Mouse (Mus musculus) forebrain, embryonic 15.5 days (tissue): ENCODE results near the gene Tmem108. TPM values are rescaled to one million over a fixed set of nuclear protein-coding genes. Genes with fewer than 3 reads are reported as not detected.
A peak's percentile ranks its signal among the peaks of the same experiment; 100 is the strongest.

Experiments
- ATAC-seq: fragments of 200-750 bp; cut with Nextera tagmentation; replicated peaks from 2 replicates; pipeline ENCODE4 v1.8.0; 2017; ENCODE audit warnings: mild to moderate bottlenecking, moderate TSS enrichment, moderate library complexity
- H3K27ac ChIP-seq: fragments of 300-500 bp; sonication (generic); replicated peaks from 2 replicates; pipeline ENCODE4 v1.5.1; 2015; ENCODE audit warnings: mild to moderate bottlenecking, inconsistent platforms
- H3K27me3 ChIP-seq: fragments of 300-500 bp; sonication (generic); 2 replicates; pipeline ENCODE4 v1.6.1; 2015; ENCODE audit warnings: inconsistent platforms
- H3K36me3 ChIP-seq: fragments of 300-500 bp; sonication (generic); 2 replicates; pipeline ENCODE4 v1.6.1; 2015; ENCODE audit warnings: mild to moderate bottlenecking, inconsistent platforms
- H3K4me1 ChIP-seq: fragments of 300-500 bp; sonication (generic); 2 replicates; pipeline ENCODE4 v1.6.1; 2015; ENCODE audit warnings: inconsistent platforms
- H3K4me2 ChIP-seq: fragments of 300-500 bp; sonication (generic); replicated peaks from 2 replicates; pipeline ENCODE4 v1.6.1; 2015; ENCODE audit warnings: mild to moderate bottlenecking, inconsistent platforms
- H3K4me3 ChIP-seq: fragments of 300-500 bp; sonication (generic); 2 replicates; pipeline ENCODE4 v1.5.1; 2015; ENCODE audit warnings: mild to moderate bottlenecking, inconsistent platforms
- H3K9ac ChIP-seq: fragments of 300-500 bp; sonication (generic); replicated peaks from 2 replicates; pipeline ENCODE4 v1.6.1; 2015; ENCODE audit warnings: mild to moderate bottlenecking, inconsistent platforms
- H3K9me3 ChIP-seq: fragments of 300-500 bp; sonication (generic); 2 replicates; pipeline ENCODE4 v1.6.1; 2016; ENCODE audit warnings: inconsistent platforms
- WGBS: fragments of 180-500 bp; shearing (Covaris S2); methylation state at CpG from one replicate; pipeline ENCODE4 v1.1.7; 2015; ENCODE audit warnings: mixed read lengths; 5-methylcytosine and 5-hydroxymethylcytosine counted together
- polyA plus RNA-seq: library from polyadenylated mRNA; unstranded; fragments of >200 nt; fragmentation: Nextera tagmentation; extraction: Ambion mirVana; gene quantifications from 2 replicates; pipeline ENCODE4 v1.2.1, GENCODE M21; 2015

Gene Tmem108
- polyA plus RNA-seq, 1 experiment from 2014 or later, result 78.0 TPM

DNA sequence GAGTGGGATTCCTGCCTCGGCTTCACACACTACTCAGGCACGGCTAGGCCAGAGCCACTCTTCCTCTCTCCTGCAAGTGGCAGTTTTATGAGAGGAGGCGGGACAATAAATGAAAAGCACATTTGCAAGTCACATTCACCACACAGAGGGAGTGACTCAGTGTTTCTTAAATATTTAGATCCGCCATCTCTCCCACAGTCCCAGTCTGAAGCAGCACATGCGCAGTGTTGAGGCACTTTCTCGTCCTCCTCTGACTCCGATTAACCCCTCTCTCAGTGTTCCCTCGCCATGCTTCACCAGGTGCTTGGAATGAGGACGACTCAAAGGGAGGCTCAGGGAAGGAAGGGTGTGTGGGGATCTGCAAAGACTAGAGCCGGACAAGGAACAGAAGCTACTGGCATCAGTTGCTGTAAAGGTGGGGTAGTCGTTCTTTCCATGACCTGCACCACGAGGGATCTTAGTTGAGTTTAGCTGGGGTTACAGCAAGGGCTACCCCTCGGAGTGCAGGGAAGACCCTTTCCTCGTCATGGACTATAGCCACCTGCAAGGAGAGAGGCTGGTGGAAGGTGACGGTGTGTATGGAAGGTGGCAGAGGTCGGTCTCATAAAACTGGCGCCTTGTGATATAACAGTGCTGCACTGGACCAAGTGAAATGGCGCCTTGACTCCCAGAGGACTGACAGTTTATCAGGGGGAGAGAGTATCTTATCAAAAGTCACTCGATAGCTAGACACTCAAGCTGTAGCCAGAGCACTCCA, 137.9 kb downstream of the Tmem108 start:
- no peak overlapping the region for H3K9ac ChIP-seq
- ATAC-seq, result 0 out of 2 replicates have a peak, but pooled peaks have one; percentile 7
- no peak overlapping the region for H3K4me3 ChIP-seq
- H3K9me3 ChIP-seq, result no peaks in the 10 kb centered on the region
- H3K4me2 ChIP-seq, result no peak overlapping the region
- 0 out of 2 replicates have a peak overlapping the region, but pooled peaks have one; percentile 13 for H3K27ac ChIP-seq
- H3K27me3 ChIP-seq, result no peaks in the 10 kb centered on the region
- 80% methylated on average over 19 of the region's 19 CpGs for WGBS
- no peaks in the 10 kb centered on the region for H3K36me3 ChIP-seq
- H3K4me1 ChIP-seq, result peaks cover 15% of the 10 kb centered on the region

DNA sequence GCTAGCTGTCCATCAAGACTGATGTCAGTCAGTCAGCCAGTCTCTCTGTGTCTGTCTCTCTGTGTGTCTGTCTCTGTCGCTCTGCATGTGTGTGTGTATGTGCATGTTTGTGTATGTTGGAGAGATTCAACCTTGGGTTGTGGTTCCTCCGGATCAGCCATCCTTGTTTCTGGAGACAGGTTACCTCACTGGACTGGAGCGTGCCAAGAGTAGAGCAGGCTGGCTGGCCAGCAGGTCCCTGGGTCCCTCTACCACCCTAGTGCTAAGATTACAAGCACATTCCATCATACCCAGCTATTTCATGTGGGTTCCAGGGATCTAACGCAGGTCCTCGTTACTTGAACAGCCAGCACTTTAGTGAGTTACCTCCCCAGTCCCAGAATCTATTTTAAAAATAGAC, 138.6 kb downstream of the Tmem108 start:
- Histone ChIP-seq H3K4me2 (no peak overlapping the region), H3K4me3 (no peak overlapping the region), H3K9ac (no peak overlapping the region), H3K36me3 (no peaks in the 10 kb centered on the region), H3K4me1 (peaks cover 9% of the 10 kb centered on the region; the same call in 1 of the 2 replicates), H3K27me3 (no peaks in the 10 kb centered on the region), H3K27ac (no peak overlapping the region), H3K9me3 (no peaks in the 10 kb centered on the region)
- ATAC-seq, result no peak
- 88% methylated on average over 5 of the region's 5 CpGs for WGBS

DNA sequence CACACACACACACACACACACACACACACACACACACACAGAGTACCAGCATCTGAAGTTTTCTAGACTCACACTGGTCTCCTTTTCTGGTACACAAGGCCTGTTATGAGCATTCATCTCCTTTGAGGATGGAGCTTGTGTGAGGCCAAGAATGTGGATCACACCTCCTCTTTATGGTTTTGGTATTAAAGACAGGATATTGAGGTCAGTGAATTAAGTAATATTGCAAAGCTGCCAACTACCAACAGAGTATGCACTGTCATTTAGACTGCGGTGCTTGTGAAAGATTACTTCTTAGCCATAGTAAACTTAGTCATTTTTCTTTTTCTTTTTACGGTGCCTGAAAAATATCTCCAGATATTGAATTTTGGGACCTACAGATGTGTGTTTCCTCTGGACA, 139.8 kb downstream of the Tmem108 start:
- H3K27ac ChIP-seq, result no peak overlapping the region
- H3K4me1 ChIP-seq, result 0 out of 2 replicates have a peak, but pooled peaks cover 5% of the 10 kb centered on the region
- ATAC-seq, result no peak
- no peaks in the 10 kb centered on the region for H3K27me3 ChIP-seq
- H3K9me3 ChIP-seq, result no peaks in the 10 kb centered on the region
- 94% methylated on average over 2 of the region's 2 CpGs for WGBS
- no peaks in the 10 kb centered on the region for H3K36me3 ChIP-seq
- H3K4me3 ChIP-seq, result no peak overlapping the region
- H3K9ac ChIP-seq, result no peak overlapping the region
- no peak overlapping the region for H3K4me2 ChIP-seq

DNA sequence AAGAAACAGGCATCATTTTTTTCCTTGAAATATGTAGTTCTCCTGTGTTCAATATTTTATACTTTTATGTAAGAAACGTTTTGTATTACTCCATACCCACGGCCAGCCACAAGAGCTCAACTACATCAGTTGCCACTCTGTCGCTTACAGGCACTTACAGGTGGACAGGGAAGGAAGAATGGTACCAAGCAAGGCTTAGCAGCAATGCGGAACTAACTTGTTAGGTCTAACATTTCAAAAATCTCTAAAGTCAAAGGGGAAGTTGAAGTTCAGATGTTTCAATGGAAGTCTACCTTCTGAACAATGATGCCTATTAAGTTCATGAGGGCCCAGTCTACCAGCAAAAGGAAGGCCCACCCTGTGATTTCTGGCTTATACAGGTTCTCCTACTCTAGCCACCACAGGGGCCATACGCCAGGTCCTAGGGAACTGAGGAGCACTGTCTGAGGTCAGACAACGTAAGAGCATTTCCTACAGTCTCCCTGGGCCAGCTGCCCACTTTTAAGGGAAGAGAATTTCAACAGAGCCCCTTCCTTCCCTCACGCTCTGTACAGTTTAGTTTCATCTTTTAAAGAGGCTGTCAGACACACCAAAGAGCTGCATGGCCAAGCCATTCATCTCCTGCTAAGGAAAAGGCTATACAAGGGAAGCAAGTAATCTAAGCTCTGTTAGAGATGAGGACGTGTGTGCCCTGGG, 141.0 kb downstream of the Tmem108 start:
- Histone ChIP-seq H3K9ac (no peak overlapping the region), H3K4me1 (0 out of 2 replicates have a peak, but pooled peaks cover 5% of the 10 kb centered on the region), H3K27ac (no peak overlapping the region), H3K9me3 (no peaks in the 10 kb centered on the region), H3K27me3 (no peaks in the 10 kb centered on the region), H3K4me2 (no peak overlapping the region), H3K36me3 (peaks cover 4% of the 10 kb centered on the region; the same call in 1 of the 2 replicates), H3K4me3 (no peak overlapping the region)
- no peak for ATAC-seq
- WGBS, result 92% methylated on average over 8 of the region's 8 CpGs

DNA sequence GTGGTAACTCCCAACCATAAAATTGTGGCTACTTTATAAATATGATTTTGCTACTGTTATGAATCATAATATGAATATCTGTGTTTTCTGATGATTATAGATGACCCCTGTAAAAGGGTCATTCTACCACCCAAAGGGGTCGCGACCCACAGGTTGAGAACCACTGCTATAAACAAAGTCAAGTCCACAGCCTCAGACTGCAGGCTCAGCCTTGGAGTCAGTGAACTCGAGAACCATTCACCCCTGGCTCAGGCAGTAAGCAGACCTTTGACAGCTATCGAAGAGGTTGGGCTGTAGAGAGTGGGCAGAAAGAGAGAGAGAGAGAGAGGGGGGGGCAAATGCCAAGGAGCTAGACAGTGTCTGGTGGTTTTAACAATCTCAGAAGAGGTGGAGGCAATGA, 147.4 kb downstream of the Tmem108 start:
- WGBS, result 91% methylated on average over 4 of the region's 4 CpGs
- H3K27me3 ChIP-seq, result no peaks in the 10 kb centered on the region

DNA sequence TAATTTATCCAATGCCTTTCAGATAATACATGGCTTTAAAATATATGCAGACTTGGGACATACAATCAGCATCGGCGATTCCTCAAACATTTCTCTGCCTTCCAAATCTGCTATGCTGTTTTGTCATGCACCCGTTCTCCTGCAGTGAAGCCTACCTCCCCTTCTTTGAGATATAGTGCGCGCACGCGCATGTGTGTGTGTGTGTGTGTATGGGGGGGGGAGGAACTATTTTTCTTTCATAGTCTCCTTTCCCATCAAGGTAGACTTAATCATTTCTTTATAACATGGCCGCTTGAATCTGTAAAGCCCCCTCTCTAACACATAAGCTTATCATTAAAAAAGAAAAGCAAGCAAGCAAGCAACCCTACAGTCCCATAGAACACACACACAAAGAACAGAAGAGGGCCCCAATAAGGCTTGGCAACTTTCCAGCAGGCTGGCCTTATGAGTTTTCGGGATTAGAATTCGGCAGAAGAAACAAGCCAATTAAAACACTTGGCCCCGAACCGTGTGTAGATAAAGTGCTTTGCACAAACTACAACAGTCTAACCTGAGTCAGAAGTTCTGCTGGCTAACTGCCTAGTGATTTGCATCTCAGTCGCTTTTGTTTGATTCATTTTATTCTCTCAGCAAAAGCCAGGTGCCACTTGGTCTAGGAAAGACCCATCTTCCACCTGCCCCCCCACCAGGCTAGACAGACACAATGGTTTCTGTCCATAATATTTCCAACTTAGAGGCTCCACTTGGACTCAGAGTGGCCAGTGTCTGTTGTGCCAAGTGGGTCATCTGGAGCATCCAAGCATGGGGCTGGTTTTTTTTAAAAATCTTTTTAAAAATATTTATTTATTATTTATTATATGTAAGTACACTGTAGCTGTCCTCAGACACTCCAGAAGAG, 153.2 kb downstream of the Tmem108 start:
- Histone ChIP-seq H3K4me1 (peaks cover 21% of the 10 kb centered on the region), H3K27me3 (no peaks in the 10 kb centered on the region), H3K4me2 (no peak overlapping the region), H3K36me3 (0 out of 2 replicates have a peak, but pooled peaks cover 3% of the 10 kb centered on the region), H3K9me3 (peaks cover 6% of the 10 kb centered on the region), H3K4me3 (no peak overlapping the region), H3K27ac (peak overlapping the region; percentile 46), H3K9ac (no peak overlapping the region)
- WGBS, result 17% methylated on average over 13 of the region's 13 CpGs
- peak; percentile 79 for ATAC-seq

More for the DNA sequence above, 147.4 kb downstream of the Tmem108 start:
- Histone ChIP-seq H3K4me3 (no peak overlapping the region), H3K9me3 (peaks cover 6% of the 10 kb centered on the region), H3K9ac (no peak overlapping the region), H3K27ac (no peak overlapping the region), H3K4me2 (no peak overlapping the region), H3K36me3 (peaks cover 8% of the 10 kb centered on the region; the same call in 1 of the 2 replicates), H3K4me1 (no peaks in the 10 kb centered on the region)
- no peak for ATAC-seq

DNA sequence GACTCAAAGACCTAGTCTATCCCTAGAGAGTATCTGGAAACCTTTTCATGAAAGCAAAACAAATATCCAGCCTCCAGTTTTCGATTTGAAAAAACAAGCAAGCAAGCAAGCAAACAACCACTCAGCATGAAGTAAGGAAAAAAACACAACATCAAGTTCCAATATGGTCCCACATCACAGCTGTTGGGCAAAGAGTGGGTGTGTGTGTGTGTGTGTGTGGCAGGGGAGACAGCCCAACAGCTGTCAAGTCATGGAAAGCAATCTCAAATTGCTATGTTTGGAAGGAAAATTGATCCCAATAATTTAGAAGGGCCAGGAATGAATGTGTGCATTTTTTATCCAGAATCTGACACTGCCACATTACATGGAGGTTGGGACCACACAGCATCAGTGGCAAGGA, 155.6 kb downstream of the Tmem108 start:
- no peak overlapping the region for H3K9ac ChIP-seq
- 75% methylated on average over 1 of the region's 1 CpGs for WGBS
- no peaks in the 10 kb centered on the region for H3K9me3 ChIP-seq
- H3K4me3 ChIP-seq, result no peak overlapping the region
- 0 out of 2 replicates have a peak, but pooled peaks cover under 1% of the 10 kb centered on the region for H3K36me3 ChIP-seq
- ATAC-seq, result no peak
- H3K27ac ChIP-seq, result 0 out of 2 replicates have a peak overlapping the region, but pooled peaks have one; percentile 19
- peaks cover 21% of the 10 kb centered on the region for H3K4me1 ChIP-seq
- no peak overlapping the region for H3K4me2 ChIP-seq
- H3K27me3 ChIP-seq, result no peaks in the 10 kb centered on the region

DNA sequence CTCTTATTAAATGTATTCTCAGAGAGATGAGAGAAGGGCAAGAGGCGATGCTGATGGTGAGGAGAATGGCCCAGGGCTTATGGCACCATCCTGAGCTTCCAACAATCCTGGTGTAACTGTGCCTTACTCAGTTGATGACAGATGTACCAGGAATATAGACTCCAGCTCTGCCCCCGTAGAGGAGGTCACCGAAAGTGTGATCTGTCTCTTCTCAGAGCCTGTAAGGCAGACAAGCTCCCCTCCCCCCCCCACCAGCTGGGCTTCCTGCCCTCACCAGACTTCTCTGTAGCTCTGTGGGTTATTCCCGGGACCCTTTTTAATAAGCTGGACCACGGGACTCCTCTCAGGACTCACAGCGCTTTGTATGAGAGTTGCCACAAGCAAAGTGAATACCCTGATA, 157.8 kb downstream of the Tmem108 start:
- Histone ChIP-seq H3K36me3 (no peaks in the 10 kb centered on the region), H3K9me3 (no peaks in the 10 kb centered on the region), H3K9ac (no peak overlapping the region), H3K4me2 (no peak overlapping the region), H3K27ac (no peak overlapping the region), H3K27me3 (no peaks in the 10 kb centered on the region), H3K4me1 (peaks cover 21% of the 10 kb centered on the region), H3K4me3 (no peak overlapping the region)
- no peak for ATAC-seq
- 84% methylated on average over 6 of the region's 6 CpGs for WGBS

DNA sequence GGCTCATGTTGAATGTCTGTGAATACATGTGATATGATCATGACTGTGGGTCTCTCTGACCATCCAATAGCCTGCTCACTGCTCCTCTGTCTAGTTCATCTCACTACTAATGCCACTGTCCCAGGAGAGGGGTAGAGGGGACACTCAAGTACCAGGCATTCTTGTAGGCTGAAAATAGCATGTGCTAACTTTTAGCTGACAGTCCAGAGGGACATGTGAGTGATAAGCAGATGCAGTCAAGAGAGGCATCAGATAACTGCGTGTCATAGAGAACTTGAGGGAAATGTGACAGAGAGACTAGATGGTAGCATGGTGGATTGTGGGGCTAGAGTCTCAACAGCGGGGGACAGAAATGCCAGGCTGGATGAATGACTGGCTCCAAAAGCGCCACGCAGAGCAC, 159.8 kb downstream of the Tmem108 start:
- Histone ChIP-seq H3K27ac (no peak overlapping the region), H3K36me3 (no peaks in the 10 kb centered on the region), H3K27me3 (no peaks in the 10 kb centered on the region), H3K4me1 (peaks cover 9% of the 10 kb centered on the region; the same call in 1 of the 2 replicates), H3K9ac (no peak overlapping the region), H3K9me3 (no peaks in the 10 kb centered on the region), H3K4me3 (no peak overlapping the region), H3K4me2 (no peak overlapping the region)
- ATAC-seq, result no peak
- WGBS, result 91% methylated on average over 4 of the region's 4 CpGs

DNA sequence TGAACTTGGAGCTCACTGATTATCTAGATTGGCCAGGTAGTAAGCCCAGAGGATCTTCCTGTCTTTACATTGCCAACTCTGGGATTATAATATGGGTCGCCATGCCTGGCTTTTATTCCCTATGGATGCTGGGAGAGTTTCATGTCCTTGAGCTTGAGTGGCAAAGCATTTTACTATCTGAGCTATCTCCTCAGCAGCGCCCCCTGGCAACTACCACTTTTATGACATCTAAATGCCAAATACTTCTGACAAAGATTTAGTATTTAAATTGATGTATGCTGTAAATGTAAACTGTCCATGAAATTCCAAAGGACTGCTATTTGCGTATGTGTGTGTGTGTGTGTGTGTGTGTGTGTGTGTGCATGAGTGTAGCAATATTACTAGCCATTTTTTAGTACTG, 160.8 kb downstream of the Tmem108 start:
- 64% methylated on average over 3 of the region's 3 CpGs for WGBS
- H3K27ac ChIP-seq, result no peak overlapping the region
- ATAC-seq, result no peak

DNA sequence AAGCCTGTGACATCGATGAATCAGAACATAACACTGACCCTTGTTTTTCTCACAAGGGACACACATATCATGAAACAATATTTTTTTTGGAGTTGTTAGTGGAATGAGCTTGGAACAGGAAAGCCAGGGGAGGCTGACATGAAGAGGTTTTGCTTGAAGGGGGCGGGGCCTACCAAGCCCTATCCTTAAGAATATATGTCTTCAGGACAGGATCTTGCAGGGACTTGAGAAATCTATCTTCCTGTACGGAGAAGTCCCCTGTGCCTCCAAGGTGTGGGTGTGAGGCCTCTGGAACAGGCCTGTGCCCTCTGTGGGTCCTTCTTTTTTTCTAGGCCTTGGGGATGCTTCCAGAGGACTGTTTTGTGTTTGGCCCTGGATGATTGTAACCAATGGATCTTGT, 161.7 kb downstream of the Tmem108 start:
- no peak overlapping the region for H3K4me2 ChIP-seq
- no peaks in the 10 kb centered on the region for H3K27me3 ChIP-seq
- no peaks in the 10 kb centered on the region for H3K36me3 ChIP-seq
- 92% methylated on average over 3 of the region's 3 CpGs for WGBS
- H3K4me1 ChIP-seq, result peaks cover 11% of the 10 kb centered on the region
- H3K4me3 ChIP-seq, result no peak overlapping the region
- no peak overlapping the region for H3K27ac ChIP-seq
- no peak overlapping the region for H3K9ac ChIP-seq
- no peak for ATAC-seq
- H3K9me3 ChIP-seq, result no peaks in the 10 kb centered on the region

More for the DNA sequence above, 160.8 kb downstream of the Tmem108 start:
- no peak overlapping the region for H3K4me2 ChIP-seq
- no peaks in the 10 kb centered on the region for H3K36me3 ChIP-seq
- H3K4me1 ChIP-seq, result peaks cover 3% of the 10 kb centered on the region
- no peak overlapping the region for H3K4me3 ChIP-seq
- no peaks in the 10 kb centered on the region for H3K9me3 ChIP-seq
- no peak overlapping the region for H3K9ac ChIP-seq
- no peaks in the 10 kb centered on the region for H3K27me3 ChIP-seq
